Mouse (Mus musculus) thymus, adult 2 months (tissue): ENCODE results near the gene Hs6st1. TPM values are rescaled to one million over a fixed set of nuclear protein-coding genes. Genes with fewer than 3 reads are reported as not detected.

Source experiments
- DNase-seq: peaks from one replicate; pipeline ENCODE4 v3.0.0; 2021
- H3K27ac ChIP-seq: fragments of 200-500 bp; 2 replicates; pipeline ENCODE4 v1.5.1; 2012; ENCODE audit warnings: low read length, control low read depth; ENCODE audit not compliant: control insufficient read depth, insufficient read depth
- H3K27me3 ChIP-seq: fragments of 200-500 bp; 2 replicates; pipeline ENCODE4 v1.6.1; 2012; ENCODE audit warnings: mild to moderate bottlenecking, low read length, moderate library complexity, mixed read lengths; ENCODE audit not compliant: control insufficient read depth, insufficient read depth
- H3K36me3 ChIP-seq: fragments of 200-500 bp; 2 replicates; pipeline ENCODE4 v1.6.1; 2012; ENCODE audit warnings: mild to moderate bottlenecking, low read length, moderate library complexity; ENCODE audit not compliant: control insufficient read depth, insufficient read depth
- H3K4me1 ChIP-seq: fragments of 200-500 bp; replicated peaks from 2 replicates; pipeline ENCODE4 v1.6.1; 2012; ENCODE audit warnings: low read length; ENCODE audit not compliant: control insufficient read depth, insufficient read depth
- H3K4me3 ChIP-seq: fragments of 200-500 bp; 2 replicates; pipeline ENCODE4 v1.5.1; 2012; ENCODE audit warnings: mild to moderate bottlenecking, low read length, control low read depth, moderate library complexity; ENCODE audit not compliant: control insufficient read depth, insufficient read depth
- CTCF ChIP-seq: fragments of 200-500 bp; IDR thresholded peaks from 2 replicates; pipeline ENCODE4 v1.5.1; 2012; ENCODE audit warnings: mild to moderate bottlenecking, control low read depth, low read length, moderate library complexity, borderline replicate concordance; ENCODE audit not compliant: control insufficient read depth, poor library complexity, insufficient read depth; ENCODE audit errors: extremely low read depth
- POLR2A ChIP-seq: fragments of 200-500 bp; IDR thresholded peaks from 2 replicates; pipeline ENCODE4 v1.6.1; 2012; ENCODE audit warnings: mild to moderate bottlenecking, low read length, control low read depth, moderate library complexity; ENCODE audit not compliant: control insufficient read depth, poor library complexity, insufficient read depth; ENCODE audit errors: extremely low read depth
- WGBS: fragments of 180-500 bp; shearing (Covaris S2); methylation state at CpG from one replicate; pipeline ENCODE4 v1.1.7; 2018; 5-methylcytosine and 5-hydroxymethylcytosine counted together
- polyA plus RNA-seq: library from polyadenylated mRNA; depleted of rRNA; stranded (reverse); fragments of >200 nt; gene quantifications from 2 replicates; pipeline ENCODE4 v1.2.3, GENCODE M21; 2012

Gene Hs6st1
- polyA plus RNA-seq, 1 experiment: 128 TPM

DNA sequence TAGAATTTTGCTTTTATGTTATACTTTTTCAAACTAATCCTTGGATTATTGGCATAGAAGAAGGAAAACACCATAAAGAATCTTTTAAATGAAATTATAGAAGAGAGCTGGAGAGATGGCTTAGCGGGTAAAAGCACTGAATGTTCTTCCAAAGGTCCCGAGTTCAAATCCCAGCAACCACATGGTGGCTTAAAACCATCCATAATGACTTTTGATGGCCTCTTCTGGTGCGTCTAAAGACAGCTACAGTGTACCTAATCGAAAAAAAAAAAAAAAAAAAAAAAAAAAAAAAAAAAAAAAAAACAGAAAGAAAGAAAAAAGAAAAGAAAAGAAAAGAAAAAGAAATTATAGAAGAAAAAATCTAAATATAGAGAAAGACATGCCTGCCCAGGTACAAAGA, 23.9 kb upstream of the Hs6st1 start:
- H3K4me1 ChIP-seq: no peaks in the 10 kb centered on the region
- WGBS: 95% methylated on average over 4 of the region's 4 CpGs
- DNase-seq: no peak
- no peak for TF ChIP-seq CTCF
- TF ChIP-seq POLR2A: no peak
- H3K4me3 ChIP-seq: no peak overlapping the region
- no peaks in the 10 kb centered on the region for H3K36me3 ChIP-seq
- H3K27me3 ChIP-seq: no peaks in the 10 kb centered on the region
- H3K27ac ChIP-seq: no peak overlapping the region

DNA sequence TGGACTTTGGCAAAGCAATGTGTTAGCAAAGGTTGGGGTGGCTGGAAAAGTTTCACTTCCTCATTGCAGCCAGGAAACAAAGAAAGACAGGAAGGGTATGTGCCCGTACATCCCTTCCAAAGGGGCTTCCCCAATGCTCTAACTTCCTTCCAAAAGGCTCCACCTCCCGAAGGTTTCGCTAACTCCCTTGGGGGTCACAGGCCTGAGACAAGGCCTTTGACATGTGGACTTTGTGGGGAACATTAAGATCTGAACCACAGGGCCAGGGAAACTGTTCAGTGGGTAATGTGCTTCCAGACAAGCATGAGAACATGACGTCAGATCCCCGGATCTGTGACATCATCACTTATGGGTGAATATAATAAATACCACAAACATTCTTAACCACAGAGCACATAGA, 15.5 kb upstream of the Hs6st1 start:
- TF ChIP-seq POLR2A (no peak), CTCF (no peak)
- H3K36me3 ChIP-seq: no peaks in the 10 kb centered on the region
- 31% methylated on average over 5 of the region's 5 CpGs for WGBS
- DNase-seq: no peak
- no peak overlapping the region for H3K27ac ChIP-seq
- H3K27me3 ChIP-seq: no peaks in the 10 kb centered on the region
- H3K4me1 ChIP-seq: no peaks in the 10 kb centered on the region; the same call in 1 of the 2 replicates
- H3K4me3 ChIP-seq: no peak overlapping the region

DNA sequence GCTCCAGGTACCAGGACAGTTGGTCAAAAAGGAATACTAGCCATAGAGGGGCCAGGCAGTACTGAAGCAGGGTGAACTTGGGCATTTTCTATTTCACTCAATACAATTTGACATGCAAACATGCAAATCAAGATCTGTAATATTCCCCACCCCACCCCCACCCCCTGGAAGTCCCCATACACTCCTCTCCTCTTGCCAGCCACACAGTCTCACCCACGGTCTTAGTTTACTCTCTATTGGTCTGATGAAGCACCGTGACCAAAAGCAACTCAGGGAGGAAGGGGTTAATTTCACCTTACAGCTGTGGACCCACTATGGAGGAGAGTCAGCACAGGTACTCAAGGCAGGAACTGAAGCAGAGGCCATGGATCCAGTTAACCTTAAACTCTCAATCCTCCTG, 14.6 kb upstream of the Hs6st1 start:
- Histone ChIP-seq H3K4me3 (no peak overlapping the region), H3K27me3 (no peaks in the 10 kb centered on the region), H3K27ac (no peak overlapping the region), H3K4me1 (no peaks in the 10 kb centered on the region; the same call in 1 of the 2 replicates), H3K36me3 (no peaks in the 10 kb centered on the region)
- DNase-seq: no peak
- WGBS: 93% methylated on average over 2 of the region's 2 CpGs
- TF ChIP-seq POLR2A (no peak), CTCF (no peak)

DNA sequence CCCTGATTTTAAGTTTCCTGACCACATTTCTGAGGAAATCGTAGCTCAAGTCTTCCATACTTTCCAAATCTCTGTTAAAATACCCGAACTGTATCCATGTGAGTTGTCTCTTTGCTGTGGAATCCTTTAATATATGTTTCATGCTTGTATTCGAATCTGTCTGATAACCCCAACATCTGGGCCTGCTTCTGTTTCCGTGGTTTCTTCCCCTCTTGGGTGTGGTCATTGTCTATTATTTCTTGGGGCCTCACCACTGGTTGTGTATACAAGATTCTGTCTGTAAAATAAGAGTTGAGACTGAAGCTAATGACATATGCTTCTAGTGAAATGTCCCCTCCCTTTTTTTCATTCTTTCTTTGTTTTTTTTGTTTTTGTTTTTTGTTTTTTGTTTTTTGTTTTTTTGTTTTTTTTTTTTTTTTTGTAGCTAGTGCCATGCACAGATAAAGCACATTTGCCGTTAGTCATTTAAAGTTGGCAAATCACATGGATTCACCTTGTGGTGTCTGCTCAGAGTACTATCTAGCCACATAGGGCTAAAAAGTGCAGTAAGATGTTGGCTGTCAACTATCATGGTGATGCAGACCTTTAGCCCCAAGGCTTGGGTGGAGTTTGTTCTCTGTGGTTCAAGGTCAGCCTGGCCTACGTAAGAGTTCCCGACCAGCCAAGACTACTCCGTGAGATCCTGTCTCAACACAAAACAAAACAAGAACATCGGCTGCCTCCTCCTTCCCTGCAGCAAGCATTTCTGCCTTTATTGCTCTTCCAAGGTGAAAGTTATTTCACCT, 13.8 kb upstream of the Hs6st1 start:
- TF ChIP-seq CTCF: no peak
- TF ChIP-seq POLR2A: no peak
- no peak overlapping the region for H3K4me3 ChIP-seq
- no peaks in the 10 kb centered on the region; the same call in 1 of the 2 replicates for H3K4me1 ChIP-seq
- no peaks in the 10 kb centered on the region for H3K36me3 ChIP-seq
- 87% methylated on average over 9 of the region's 9 CpGs for WGBS
- H3K27ac ChIP-seq: no peak overlapping the region
- DNase-seq: no peak
- H3K27me3 ChIP-seq: no peaks in the 10 kb centered on the region

DNA sequence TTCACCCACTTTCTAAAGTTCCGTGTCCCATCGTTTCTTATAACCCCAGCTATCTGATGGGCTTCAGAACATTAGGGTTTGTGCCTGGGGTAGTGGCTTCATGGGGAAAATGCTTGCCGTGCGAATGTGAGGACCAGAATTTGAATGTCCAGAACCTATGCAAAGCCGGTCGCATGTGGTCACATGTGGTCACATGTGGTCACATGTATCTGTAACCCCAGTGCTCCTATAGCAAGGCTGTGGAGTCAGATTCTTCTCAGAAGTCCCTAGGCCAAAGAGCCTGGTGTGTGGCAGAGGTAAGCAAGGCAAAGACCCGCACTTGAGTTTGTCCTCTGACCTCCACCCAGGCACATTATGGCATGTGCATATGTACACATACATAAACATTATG, 13.2 kb upstream of the Hs6st1 start:
- no peak overlapping the region for H3K4me3 ChIP-seq
- H3K4me1 ChIP-seq: no peaks in the 10 kb centered on the region; the same call in 1 of the 2 replicates
- TF ChIP-seq CTCF: no peak
- TF ChIP-seq POLR2A: no peak
- no peaks in the 10 kb centered on the region for H3K27me3 ChIP-seq
- H3K27ac ChIP-seq: no peak overlapping the region
- 95% methylated on average over 7 of the region's 7 CpGs for WGBS
- no peak for DNase-seq
- no peaks in the 10 kb centered on the region for H3K36me3 ChIP-seq

GRCm38 (mm10) chr1:36059351-36059750, 8.8 kb upstream of the Hs6st1 start:
- Histone ChIP-seq H3K36me3 (no peaks in the 10 kb centered on the region), H3K4me1 (peaks cover 10% of the 10 kb centered on the region), H3K4me3 (no peak overlapping the region), H3K27me3 (no peaks in the 10 kb centered on the region), H3K27ac (no peak overlapping the region)
- no peak for DNase-seq
- 95% methylated on average over 6 of the region's 6 CpGs for WGBS
- TF ChIP-seq POLR2A (no peak), CTCF (no peak)
